Mouse (Mus musculus) neural tube, embryonic 14.5 days (tissue): ENCODE results near the gene Vps4a. TPM values are rescaled to one million over a fixed set of nuclear protein-coding genes. Genes with fewer than 3 reads are reported as not detected.
"Not testable (repeated sequence)": the region's sequence is repeated elsewhere in the genome, so short reads cannot be mapped to it uniquely, and the experiment has no call there.

Experiments used
- ATAC-seq: fragments of 200-750 bp; cut with Nextera tagmentation; 2 replicates; pipeline ENCODE4 v1.8.0; 2017; ENCODE audit warnings: low read depth, mild to moderate bottlenecking, moderate TSS enrichment, moderate library complexity
- H3K27ac ChIP-seq: fragments of 300-500 bp; sonication (generic); 2 replicates; pipeline ENCODE4 v1.5.1; 2014; ENCODE audit warnings: low read depth, mild to moderate bottlenecking, control low read depth, low read length, moderate library complexity, mixed read lengths
- H3K27me3 ChIP-seq: fragments of 300-500 bp; sonication (generic); 2 replicates; pipeline ENCODE4 v1.6.1; 2014; ENCODE audit warnings: low read length; ENCODE audit not compliant: control insufficient read depth, insufficient read depth
- H3K36me3 ChIP-seq: fragments of 300-500 bp; sonication (generic); 2 replicates; pipeline ENCODE4 v1.6.1; 2014; ENCODE audit warnings: low read length, mixed read lengths; ENCODE audit not compliant: control insufficient read depth, insufficient read depth
- H3K4me1 ChIP-seq: fragments of 300-500 bp; sonication (generic); 2 replicates; pipeline ENCODE4 v1.6.1; 2014; ENCODE audit warnings: low read length; ENCODE audit not compliant: control insufficient read depth, insufficient read depth
- H3K4me2 ChIP-seq: fragments of 300-500 bp; sonication (generic); 2 replicates; pipeline ENCODE4 v1.6.1; 2014; ENCODE audit warnings: mild to moderate bottlenecking, low read depth, low read length, control low read depth
- H3K4me3 ChIP-seq: fragments of 300-500 bp; sonication (generic); 2 replicates; pipeline ENCODE4 v1.5.1; 2014; ENCODE audit warnings: low read depth, low read length, control low read depth, mixed read lengths
- H3K9ac ChIP-seq: fragments of 300-500 bp; sonication (generic); replicated peaks from 2 replicates; pipeline ENCODE4 v1.6.1; 2014; ENCODE audit warnings: low read depth, mild to moderate bottlenecking, control low read depth, low read length, mixed read lengths
- H3K9me3 ChIP-seq: fragments of 300-500 bp; sonication (generic); 2 replicates; pipeline ENCODE4 v1.6.1; 2016; ENCODE audit warnings: low read length; ENCODE audit not compliant: control insufficient read depth
- WGBS: fragments of 180-500 bp; shearing (Covaris S2); extraction: QIAGEN DNeasy Blood & Tissue Kit; methylation state at CpG from one replicate; pipeline ENCODE4 v1.1.7; 2014; 5-methylcytosine and 5-hydroxymethylcytosine counted together
- polyA plus RNA-seq: library from polyadenylated mRNA; unstranded; fragments of >200 nt; fragmentation: Nextera tagmentation; extraction: Ambion mirVana; gene quantifications from 2 replicates; pipeline ENCODE4 v1.2.1, GENCODE M21; 2014

The Vps4a gene
- 155 and 162 TPM in 2 replicates for polyA plus RNA-seq

GRCm38 (mm10) chr8:107030650-107031576, at the start of gene Vps4a:
Vps4a (plus strand) TSS chr8:107031222.
- 4% methylated on average over 65 of the region's 66 CpGs for WGBS
- Histone ChIP-seq H3K4me3 (peak within 1 kb of the TSS; percentile 92), H3K9me3 (no peaks in the 10 kb centered on the region), H3K4me2 (peak within 1 kb of the TSS; percentile 87), H3K27me3 (no peaks in the 10 kb centered on the region), H3K27ac (peak within 1 kb of the TSS; percentile 74), H3K36me3 (no peaks in the 10 kb centered on the region), H3K4me1 (peaks cover 15% of the 10 kb centered on the region; the same call in 1 of the 2 replicates), H3K9ac (peak within 1 kb of the TSS; percentile 97)
- peak; percentile 95 for ATAC-seq

GRCm38 (mm10) chr8:106985404-106985821, 45.6 kb upstream of the Vps4a start:
- Histone ChIP-seq H3K4me1 (peaks cover 9% of the 10 kb centered on the region; the same call in 1 of the 2 replicates), H3K9ac (no peak overlapping the region), H3K27ac (no peak overlapping the region; the same call in 1 of the 2 replicates), H3K9me3 (no peaks in the 10 kb centered on the region), H3K4me3 (no peak overlapping the region), H3K36me3 (no peaks in the 10 kb centered on the region), H3K27me3 (no peaks in the 10 kb centered on the region), H3K4me2 (peak overlapping the region; percentile 9; the same call in 1 of the 2 replicates)
- ATAC-seq: peak; percentile 77
- 35% methylated on average over 9 of the region's 9 CpGs for WGBS

GRCm38 (mm10) chr8:106985951-106986350, 45.1 kb upstream of the Vps4a start:
- no peaks in the 10 kb centered on the region for H3K36me3 ChIP-seq
- no peak overlapping the region for H3K4me2 ChIP-seq
- H3K27ac ChIP-seq: peak overlapping the region; percentile 55
- no peak overlapping the region for H3K4me3 ChIP-seq
- H3K9ac ChIP-seq: no peak overlapping the region
- no peaks in the 10 kb centered on the region for H3K9me3 ChIP-seq
- 0 out of 2 replicates have a peak, but pooled peaks have one; percentile 11 for ATAC-seq
- peaks cover 9% of the 10 kb centered on the region; the same call in 1 of the 2 replicates for H3K4me1 ChIP-seq
- H3K27me3 ChIP-seq: no peaks in the 10 kb centered on the region

- Histone ChIP-seq H3K4me1 (peaks cover 9% of the 10 kb centered on the region; the same call in 1 of the 2 replicates), H3K36me3 (no peaks in the 10 kb centered on the region)
Observed at GRCm38 (mm10) chr8:106987557-106987956, 43.5 kb upstream of the Vps4a start.

GRCm38 (mm10) chr8:106991393-106991792, 39.6 kb upstream of the Vps4a start:
- Histone ChIP-seq H3K4me2 (no peak overlapping the region), H3K4me1 (no peaks in the 10 kb centered on the region), H3K9me3 (no peaks in the 10 kb centered on the region), H3K36me3 (no peaks in the 10 kb centered on the region), H3K9ac (no peak overlapping the region), H3K27ac (no peak overlapping the region), H3K4me3 (no peak overlapping the region), H3K27me3 (no peaks in the 10 kb centered on the region)
- WGBS: 95% methylated on average over 7 of the region's 7 CpGs
- no peak for ATAC-seq

More at GRCm38 (mm10) chr8:106987557-106987956, 43.5 kb upstream of the Vps4a start:
- Histone ChIP-seq H3K27me3 (no peaks in the 10 kb centered on the region), H3K4me3 (no peak overlapping the region), H3K27ac (no peak overlapping the region), H3K9me3 (no peaks in the 10 kb centered on the region), H3K9ac (no peak overlapping the region), H3K4me2 (no peak overlapping the region)
- ATAC-seq: no peak

- ATAC-seq, H3K4me2 ChIP-seq, H3K4me1 ChIP-seq, H3K36me3 ChIP-seq, H3K9ac ChIP-seq, H3K4me3 ChIP-seq, H3K27me3 ChIP-seq, H3K9me3 ChIP-seq, H3K27ac ChIP-seq: not testable (repeated sequence)
- WGBS: 87% methylated on average over 4 of the region's 4 CpGs
Observed at GRCm38 (mm10) chr8:106996339-106996738, 34.7 kb upstream of the Vps4a start.

GRCm38 (mm10) chr8:106997416-106997815, 33.6 kb upstream of the Vps4a start:
- H3K9me3 ChIP-seq: no peaks in the 10 kb centered on the region
- ATAC-seq: no peak
- H3K27ac ChIP-seq: no peak overlapping the region
- no peak overlapping the region for H3K4me3 ChIP-seq
- WGBS: 84% methylated on average over 4 of the region's 4 CpGs
- no peaks in the 10 kb centered on the region for H3K27me3 ChIP-seq
- no peak overlapping the region for H3K9ac ChIP-seq
- H3K4me1 ChIP-seq: no peaks in the 10 kb centered on the region
- H3K36me3 ChIP-seq: no peaks in the 10 kb centered on the region
- no peak overlapping the region for H3K4me2 ChIP-seq

GRCm38 (mm10) chr8:106999068-106999467, 32.0 kb upstream of the Vps4a start:
- Histone ChIP-seq H3K4me3 (no peak overlapping the region), H3K27me3 (no peaks in the 10 kb centered on the region), H3K9me3 (no peaks in the 10 kb centered on the region), H3K9ac (no peak overlapping the region), H3K27ac (no peak overlapping the region), H3K36me3 (no peaks in the 10 kb centered on the region), H3K4me2 (no peak overlapping the region), H3K4me1 (no peaks in the 10 kb centered on the region)
- ATAC-seq: no peak
- WGBS: 86% methylated on average over 1 of the region's 1 CpGs

GRCm38 (mm10) chr8:107002532-107002931, 28.5 kb upstream of the Vps4a start:
- no peak overlapping the region for H3K4me2 ChIP-seq
- no peak overlapping the region for H3K27ac ChIP-seq
- H3K4me1 ChIP-seq: no peaks in the 10 kb centered on the region
- H3K4me3 ChIP-seq: no peak overlapping the region
- H3K27me3 ChIP-seq: no peaks in the 10 kb centered on the region
- 43% methylated on average over 5 of the region's 5 CpGs for WGBS
- no peaks in the 10 kb centered on the region for H3K9me3 ChIP-seq
- no peak overlapping the region for H3K9ac ChIP-seq
- H3K36me3 ChIP-seq: no peaks in the 10 kb centered on the region
- 0 out of 2 replicates have a peak, but pooled peaks have one; percentile 69 for ATAC-seq
